Mouse (Mus musculus) embryonic fibroblast, embryonic 13.5 days (primary cell): ENCODE measurements around the gene Mea1.

Experiments
- CTCF ChIP-seq: IDR thresholded peaks from 2 replicates; pipeline ENCODE4 v1.5.1; 2011; ENCODE audit warnings: mild to moderate bottlenecking, control low read depth, low read length, moderate library complexity, borderline replicate concordance; ENCODE audit not compliant: insufficient read depth
- POLR2A ChIP-seq: IDR thresholded peaks from 2 replicates; pipeline ENCODE4 v1.6.1; 2011; ENCODE audit warnings: low read depth, mild to moderate bottlenecking, control low read depth, low read length, moderate library complexity

- TF ChIP-seq CTCF (no peak), POLR2A (peak; percentile 79)
Observed at GRCm38 (mm10) chr17:46645561-46646321, 32.9 kb upstream of the Mea1 start, which contains the start of the genes Klc4 and Mrpl2.
